Mouse (Mus musculus) midbrain, embryonic 16.5 days (tissue): ENCODE measurements around the gene Sap30l. TPM values are rescaled to one million over a fixed set of nuclear protein-coding genes. Genes with fewer than 3 reads are reported as not detected.

ENCODE experiments used
- ATAC-seq: fragments of 200-750 bp; cut with Nextera tagmentation; 2 replicates; pipeline ENCODE4 v1.8.0; 2017; ENCODE audit warnings: moderate TSS enrichment
- H3K27ac ChIP-seq: fragments of 300-500 bp; sonication (generic); 2 replicates; pipeline ENCODE4 v1.5.1; 2014; ENCODE audit warnings: mild to moderate bottlenecking, low read length, mixed read lengths
- H3K27me3 ChIP-seq: fragments of 300-500 bp; sonication (generic); 2 replicates; pipeline ENCODE4 v1.6.1; 2014; ENCODE audit warnings: low read depth, low read length, mixed read lengths; ENCODE audit not compliant: control insufficient read depth, insufficient read depth
- H3K36me3 ChIP-seq: fragments of 300-500 bp; sonication (generic); 2 replicates; pipeline ENCODE4 v1.6.1; 2014; ENCODE audit warnings: mild to moderate bottlenecking, low read length, moderate library complexity, mixed read lengths; ENCODE audit not compliant: control insufficient read depth, insufficient read depth
- H3K4me1 ChIP-seq: fragments of 300-500 bp; sonication (generic); 2 replicates; pipeline ENCODE4 v1.6.1; 2014; ENCODE audit warnings: mild to moderate bottlenecking, low read length, mixed read lengths; ENCODE audit not compliant: control insufficient read depth, insufficient read depth
- H3K4me2 ChIP-seq: fragments of 300-500 bp; sonication (generic); 2 replicates; pipeline ENCODE4 v1.6.1; 2014; ENCODE audit warnings: mild to moderate bottlenecking, low read length, mixed read lengths
- H3K4me3 ChIP-seq: fragments of 300-500 bp; sonication (generic); 2 replicates; pipeline ENCODE4 v1.5.1; 2014; ENCODE audit warnings: low read depth, mild to moderate bottlenecking, low read length, moderate library complexity, mixed read lengths
- H3K9ac ChIP-seq: fragments of 300-500 bp; sonication (generic); 2 replicates; pipeline ENCODE4 v1.6.1; 2014; ENCODE audit warnings: low read depth, low read length, mixed read lengths
- H3K9me3 ChIP-seq: fragments of 300-500 bp; sonication (generic); replicated peaks from 2 replicates; pipeline ENCODE4 v1.6.1; 2014; ENCODE audit warnings: mild to moderate bottlenecking, low read length, mixed read lengths; ENCODE audit not compliant: control insufficient read depth, poor library complexity, severe bottlenecking
- WGBS: fragments of 180-500 bp; shearing (Covaris S2); extraction: QIAGEN DNeasy Blood & Tissue Kit; methylation state at CpG from one replicate; pipeline ENCODE4 v1.1.7; 2014; 5-methylcytosine and 5-hydroxymethylcytosine counted together
- polyA plus RNA-seq: library from polyadenylated mRNA; unstranded; fragments of >200 nt; fragmentation: Nextera tagmentation; extraction: Ambion mirVana; gene quantifications from 2 replicates; pipeline ENCODE4 v1.2.1, GENCODE M21; 2015

The Sap30l gene
- polyA plus RNA-seq, 1 experiment from 2014 or later = 5.9 TPM

- H3K4me1 ChIP-seq = peaks cover 9% of the 10 kb centered on the region
- no peaks in the 10 kb centered on the region for H3K9me3 ChIP-seq
- 4% methylated on average over 23 of the region's 23 CpGs for WGBS
- H3K9ac ChIP-seq = no peak within 1 kb of the TSS
- no peak within 1 kb of the TSS for H3K4me3 ChIP-seq
- H3K27me3 ChIP-seq = peaks cover 72% of the 10 kb centered on the region
- ATAC-seq = no peak
- no peak within 1 kb of the TSS for H3K27ac ChIP-seq
- no peaks in the 10 kb centered on the region for H3K36me3 ChIP-seq
- H3K4me2 ChIP-seq = no peak within 1 kb of the TSS
Observed at GRCm38 (mm10) chr11:57832552-57833201, 31.2 kb downstream of the Sap30l start, which contains the start of gene Hand1. Gene Hand1 (minus strand): TSS chr11:57832818.

- H3K27ac ChIP-seq = no peak overlapping the region
- peaks cover 76% of the 10 kb centered on the region for H3K27me3 ChIP-seq
- H3K4me3 ChIP-seq = no peak overlapping the region
- WGBS = 2% methylated on average over 30 of the region's 30 CpGs
- peaks cover 5% of the 10 kb centered on the region for H3K4me1 ChIP-seq
- H3K4me2 ChIP-seq = no peak overlapping the region
- no peak overlapping the region for H3K9ac ChIP-seq
- no peaks in the 10 kb centered on the region for H3K36me3 ChIP-seq
- H3K9me3 ChIP-seq = no peaks in the 10 kb centered on the region
- ATAC-seq = no peak
Observed at GRCm38 (mm10) chr11:57833296-57833977, 32.0 kb downstream of the Sap30l start.

- WGBS = 7% methylated on average over 6 of the region's 6 CpGs
- H3K36me3 ChIP-seq = no peaks in the 10 kb centered on the region
- no peak for ATAC-seq
Observed at GRCm38 (mm10) chr11:57834031-57834430, 32.6 kb downstream of the Sap30l start.

GRCm38 (mm10) chr11:57835331-57835730 is 33.9 kb downstream of the Sap30l start:
- Histone ChIP-seq H3K36me3 (no peaks in the 10 kb centered on the region), H3K4me1 (peaks cover 5% of the 10 kb centered on the region)
- WGBS = 13% methylated on average over 2 of the region's 2 CpGs

More at GRCm38 (mm10) chr11:57834031-57834430, 32.6 kb downstream of the Sap30l start:
- H3K4me3 ChIP-seq = no peak overlapping the region
- H3K27ac ChIP-seq = no peak overlapping the region
- H3K27me3 ChIP-seq = peaks cover 80% of the 10 kb centered on the region
- no peaks in the 10 kb centered on the region for H3K9me3 ChIP-seq
- no peak overlapping the region for H3K9ac ChIP-seq
- H3K4me2 ChIP-seq = no peak overlapping the region
- peaks cover 5% of the 10 kb centered on the region for H3K4me1 ChIP-seq

GRCm38 (mm10) chr11:57835931-57836330 is 34.5 kb downstream of the Sap30l start:
- ATAC-seq = no peak
- Histone ChIP-seq H3K27me3 (peaks cover 83% of the 10 kb centered on the region), H3K4me3 (no peak overlapping the region)

More at GRCm38 (mm10) chr11:57835331-57835730, 33.9 kb downstream of the Sap30l start:
- H3K4me2 ChIP-seq = no peak overlapping the region
- no peak overlapping the region for H3K4me3 ChIP-seq
- ATAC-seq = no peak
- no peak overlapping the region for H3K27ac ChIP-seq
- no peak overlapping the region for H3K9ac ChIP-seq
- H3K9me3 ChIP-seq = no peaks in the 10 kb centered on the region
- H3K27me3 ChIP-seq = peaks cover 85% of the 10 kb centered on the region

GRCm38 (mm10) chr11:57836401-57836800 is 35.0 kb downstream of the Sap30l start:
- Histone ChIP-seq H3K4me1 (peaks cover 5% of the 10 kb centered on the region), H3K9ac (no peak overlapping the region), H3K4me2 (no peak overlapping the region; the same call in 1 of the 2 replicates), H3K27ac (no peak overlapping the region), H3K36me3 (no peaks in the 10 kb centered on the region), H3K9me3 (no peaks in the 10 kb centered on the region), H3K27me3 (peaks cover 79% of the 10 kb centered on the region), H3K4me3 (no peak overlapping the region)
- no peak for ATAC-seq
- WGBS = 5% methylated on average over 9 of the region's 9 CpGs

More at GRCm38 (mm10) chr11:57835931-57836330, 34.5 kb downstream of the Sap30l start:
- Histone ChIP-seq H3K27ac (no peak overlapping the region), H3K9me3 (no peaks in the 10 kb centered on the region), H3K36me3 (no peaks in the 10 kb centered on the region), H3K4me2 (no peak overlapping the region), H3K4me1 (peaks cover 5% of the 10 kb centered on the region), H3K9ac (no peak overlapping the region)
- 8% methylated on average over 3 of the region's 3 CpGs for WGBS

- H3K27ac ChIP-seq = no peak overlapping the region
- H3K9ac ChIP-seq = no peak overlapping the region
- H3K36me3 ChIP-seq = no peaks in the 10 kb centered on the region
- H3K4me3 ChIP-seq = no peak overlapping the region; the same call in 1 of the 2 replicates
- no peaks in the 10 kb centered on the region for H3K9me3 ChIP-seq
- no peak for ATAC-seq
- H3K27me3 ChIP-seq = peaks cover 76% of the 10 kb centered on the region
- peak overlapping the region; percentile 37 for H3K4me2 ChIP-seq
- H3K4me1 ChIP-seq = peaks cover 8% of the 10 kb centered on the region; the same call in 1 of the 2 replicates
- 2% methylated on average over 38 of the region's 38 CpGs for WGBS
Observed at GRCm38 (mm10) chr11:57836872-57837680, 35.6 kb downstream of the Sap30l start.

GRCm38 (mm10) chr11:57837861-57838680 is 36.6 kb downstream of the Sap30l start:
- H3K4me1 ChIP-seq = peaks cover 8% of the 10 kb centered on the region; the same call in 1 of the 2 replicates
- no peaks in the 10 kb centered on the region for H3K9me3 ChIP-seq
- H3K4me2 ChIP-seq = no peak overlapping the region
- no peak overlapping the region for H3K4me3 ChIP-seq
- ATAC-seq = no peak
- no peak overlapping the region for H3K9ac ChIP-seq
- WGBS = 5% methylated on average over 22 of the region's 22 CpGs
- peaks cover 72% of the 10 kb centered on the region for H3K27me3 ChIP-seq
- no peak overlapping the region for H3K27ac ChIP-seq
- no peaks in the 10 kb centered on the region for H3K36me3 ChIP-seq
